Mouse (Mus musculus): ENCODE measurements around the gene Tmem256. TPM values are rescaled to one million over a fixed set of nuclear protein-coding genes. Genes with fewer than 3 reads are reported as not detected.

The Tmem256 gene
- polyA plus RNA-seq, 1 experiment from 2014 or later: 258 TPM

DNA sequence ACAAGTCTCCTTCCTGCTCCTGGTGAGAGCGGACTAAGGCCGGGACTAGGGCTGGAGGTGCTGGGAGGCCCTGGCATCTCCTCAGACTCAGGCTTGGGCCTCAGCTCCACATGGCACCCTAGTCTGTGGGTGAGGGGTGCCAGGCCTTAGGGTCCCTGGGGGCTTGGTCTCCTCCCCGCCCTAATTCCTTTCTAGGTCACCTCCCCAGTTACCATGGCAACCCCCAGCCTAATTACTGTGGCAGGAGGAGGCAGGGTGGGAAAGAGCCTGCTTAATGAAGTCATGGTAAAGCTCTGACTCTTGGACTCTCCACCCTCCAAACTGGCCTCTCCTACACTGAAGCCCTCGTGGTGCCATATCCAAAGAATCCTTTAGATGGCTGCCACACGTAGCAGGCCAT lies 9.5 kb upstream of the Tmem256 start:
- no peak overlapping the region for H3K4me2 ChIP-seq (ENCODE audit: low read depth, low read length)
- 77% methylated on average over 5 of the region's 5 CpGs for WGBS
- H3K9ac ChIP-seq (ENCODE audit: low read length): no peak overlapping the region
- no peak overlapping the region for H3K27ac ChIP-seq (ENCODE audit: low read length)
- no peaks in the 10 kb centered on the region for H3K9me3 ChIP-seq (replicated peaks; ENCODE audit: control insufficient read depth, low read length)
- H3K36me3 ChIP-seq (ENCODE audit: control insufficient read depth, insufficient read depth): 0 out of 2 replicates have a peak, but pooled peaks cover 3% of the 10 kb centered on the region
- ATAC-seq (replicated peaks; ENCODE audit: extremely low read depth, insufficient read depth, low FRiP score): no peak
- H3K4me3 ChIP-seq (ENCODE audit: low read length): no peak overlapping the region
- peaks cover 3% of the 10 kb centered on the region for H3K4me1 ChIP-seq (ENCODE audit: control insufficient read depth, insufficient read depth, low read length)
- H3K27me3 ChIP-seq (ENCODE audit: control insufficient read depth, insufficient read depth, low read length): peaks cover 4% of the 10 kb centered on the region; the same call in 1 of the 2 replicates

DNA sequence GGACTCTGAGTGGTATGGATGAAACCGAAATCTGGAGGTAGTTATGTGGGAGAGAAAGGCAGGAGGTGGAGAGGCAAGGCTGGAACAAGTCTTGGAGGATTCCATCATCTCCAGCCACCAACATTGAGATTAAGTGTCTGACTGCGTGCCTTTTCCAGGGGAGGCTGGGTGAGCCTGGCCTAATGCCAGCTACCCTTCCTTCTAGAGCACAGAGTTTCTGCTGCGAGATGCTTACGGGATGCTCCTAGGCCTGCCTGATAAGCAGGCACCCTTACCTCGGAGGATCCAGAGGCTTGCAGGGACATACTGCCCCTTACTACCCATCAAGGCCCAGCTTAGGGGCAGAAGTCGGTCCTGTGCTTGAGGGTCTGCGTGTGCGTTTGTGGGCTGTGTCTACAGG lies 4.8 kb upstream of the Tmem256 start:
- H3K27ac ChIP-seq (ENCODE audit: low read length): no peak overlapping the region
- WGBS: 36% methylated on average over 8 of the region's 8 CpGs

DNA sequence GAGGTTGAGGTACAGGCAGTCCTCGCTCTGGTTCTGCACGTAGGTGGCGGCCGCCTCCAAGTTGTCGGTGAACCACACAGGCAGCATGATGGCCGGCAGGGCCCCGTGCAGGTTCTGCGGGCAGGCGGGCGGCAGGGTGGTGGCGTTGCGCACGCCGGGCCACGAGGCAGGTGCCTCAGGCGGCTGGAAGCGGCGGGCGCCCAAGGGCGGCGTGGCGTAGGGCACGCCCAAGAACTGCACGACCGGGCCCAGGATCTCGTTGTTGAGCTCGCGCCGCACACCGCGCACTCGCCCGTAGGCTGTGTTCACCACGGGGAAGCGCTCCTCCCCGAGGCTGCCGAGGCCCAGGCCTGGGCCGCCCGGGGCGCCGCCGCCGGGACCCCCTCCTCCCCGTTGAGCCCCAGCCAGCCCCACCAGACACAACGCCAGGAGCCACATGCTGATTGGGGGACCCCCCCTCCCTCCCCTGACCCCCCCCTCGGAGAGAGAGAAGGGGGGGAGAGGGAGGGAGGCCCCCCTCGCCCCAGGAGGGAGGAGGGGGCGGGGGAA lies 4.2 kb upstream of the Tmem256 start:
- Histone ChIP-seq H3K4me2 (ENCODE audit: low read depth, low read length) (peak overlapping the region; percentile 80), H3K27ac (ENCODE audit: low read length) (no peak overlapping the region), H3K4me3 (ENCODE audit: low read length) (peak overlapping the region; percentile 50), H3K27me3 (ENCODE audit: control insufficient read depth, insufficient read depth, low read length) (peaks cover 28% of the 10 kb centered on the region), H3K9ac (ENCODE audit: low read length) (peak overlapping the region; percentile 73), H3K36me3 (ENCODE audit: control insufficient read depth, insufficient read depth) (no peaks in the 10 kb centered on the region), H3K4me1 (ENCODE audit: control insufficient read depth, insufficient read depth, low read length) (peaks cover 21% of the 10 kb centered on the region), H3K9me3 (replicated peaks; ENCODE audit: control insufficient read depth, low read length) (no peaks in the 10 kb centered on the region)
- ATAC-seq (replicated peaks; ENCODE audit: extremely low read depth, insufficient read depth, low FRiP score): no peak
- WGBS: 8% methylated on average over 30 of the region's 48 CpGs

More for the DNA sequence above, 4.8 kb upstream of the Tmem256 start:
- ATAC-seq (replicated peaks; ENCODE audit: extremely low read depth, insufficient read depth, low FRiP score): no peak
- Histone ChIP-seq H3K27me3 (ENCODE audit: control insufficient read depth, insufficient read depth, low read length) (peaks cover 28% of the 10 kb centered on the region), H3K36me3 (ENCODE audit: control insufficient read depth, insufficient read depth) (no peaks in the 10 kb centered on the region), H3K9me3 (replicated peaks; ENCODE audit: control insufficient read depth, low read length) (no peaks in the 10 kb centered on the region), H3K4me3 (ENCODE audit: low read length) (peak overlapping the region; percentile 50), H3K4me2 (ENCODE audit: low read depth, low read length) (peak overlapping the region; percentile 80), H3K9ac (ENCODE audit: low read length) (peak overlapping the region; percentile 73), H3K4me1 (ENCODE audit: control insufficient read depth, insufficient read depth, low read length) (peaks cover 18% of the 10 kb centered on the region)

DNA sequence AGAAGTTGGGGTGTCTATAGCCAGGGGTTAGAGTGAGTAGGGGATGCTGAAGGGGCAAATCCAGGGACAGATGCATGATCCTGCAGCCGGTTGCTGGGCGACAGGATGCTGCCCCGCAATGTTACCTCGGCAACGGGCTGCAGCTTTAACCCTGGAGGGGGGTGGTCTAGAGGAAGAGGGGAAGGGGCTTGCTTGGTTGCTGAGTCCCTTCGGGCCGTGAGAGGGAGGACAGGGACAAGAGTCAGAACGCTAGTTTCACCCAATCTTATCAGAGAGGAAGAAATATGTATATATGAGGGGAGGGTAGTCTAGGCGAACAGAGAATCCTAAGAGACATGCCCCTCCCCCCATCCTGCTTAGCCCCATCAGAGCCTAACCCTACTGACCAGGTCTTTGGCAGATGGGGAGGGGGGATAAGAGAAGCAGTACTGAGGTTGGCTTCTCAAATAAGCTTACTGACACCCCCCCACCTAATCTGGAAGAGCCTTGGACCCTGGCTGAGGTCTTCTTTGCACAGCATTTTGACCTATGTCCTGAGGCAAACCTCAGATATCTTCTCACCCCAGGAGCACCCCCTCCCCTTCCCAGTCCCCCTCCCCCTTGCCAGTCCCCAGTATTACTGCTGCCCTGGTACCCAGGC lies 2.9 kb upstream of the Tmem256 start:
- Histone ChIP-seq H3K27ac (ENCODE audit: low read length) (no peak overlapping the region), H3K9ac (ENCODE audit: low read length) (no peak overlapping the region), H3K27me3 (ENCODE audit: control insufficient read depth, insufficient read depth, low read length) (peaks cover 28% of the 10 kb centered on the region), H3K4me2 (ENCODE audit: low read depth, low read length) (peak overlapping the region; percentile 14; the same call in 1 of the 2 replicates), H3K4me3 (ENCODE audit: low read length) (no peak overlapping the region), H3K4me1 (ENCODE audit: control insufficient read depth, insufficient read depth, low read length) (peaks cover 24% of the 10 kb centered on the region), H3K9me3 (replicated peaks; ENCODE audit: control insufficient read depth, low read length) (no peaks in the 10 kb centered on the region), H3K36me3 (ENCODE audit: control insufficient read depth, insufficient read depth) (no peaks in the 10 kb centered on the region)
- no peak for ATAC-seq (replicated peaks; ENCODE audit: extremely low read depth, insufficient read depth, low FRiP score)
- WGBS: 28% methylated on average over 9 of the region's 9 CpGs

DNA sequence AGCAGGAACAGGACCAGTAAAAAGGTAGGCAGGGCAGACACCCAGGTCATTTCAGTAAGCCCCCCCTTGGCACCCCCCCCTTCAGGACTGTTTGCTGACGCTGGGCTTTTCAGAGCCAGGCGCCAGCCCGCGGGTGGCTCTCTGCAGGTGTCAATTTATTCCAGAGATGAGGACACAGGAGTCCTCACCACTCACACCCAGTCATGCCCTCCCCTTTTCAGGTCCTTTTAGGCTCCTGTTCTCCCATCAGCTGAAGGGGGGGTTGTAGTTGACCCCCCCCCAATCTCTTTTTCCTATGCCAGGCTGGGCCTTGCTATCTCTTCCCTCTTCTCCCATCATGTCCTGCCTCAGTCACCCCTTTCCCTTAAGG lies 2.4 kb upstream of the Tmem256 start:
- Histone ChIP-seq H3K27ac (ENCODE audit: low read length) (no peak overlapping the region), H3K4me1 (ENCODE audit: control insufficient read depth, insufficient read depth, low read length) (peaks cover 24% of the 10 kb centered on the region), H3K27me3 (ENCODE audit: control insufficient read depth, insufficient read depth, low read length) (peaks cover 28% of the 10 kb centered on the region), H3K36me3 (ENCODE audit: control insufficient read depth, insufficient read depth) (no peaks in the 10 kb centered on the region), H3K4me2 (ENCODE audit: low read depth, low read length) (peak overlapping the region; percentile 73; the same call in 1 of the 2 replicates), H3K9me3 (replicated peaks; ENCODE audit: control insufficient read depth, low read length) (no peaks in the 10 kb centered on the region), H3K9ac (ENCODE audit: low read length) (no peak overlapping the region), H3K4me3 (ENCODE audit: low read length) (no peak overlapping the region)
- ATAC-seq (replicated peaks; ENCODE audit: extremely low read depth, insufficient read depth, low FRiP score): no peak
- WGBS: 10% methylated on average over 4 of the region's 4 CpGs

DNA sequence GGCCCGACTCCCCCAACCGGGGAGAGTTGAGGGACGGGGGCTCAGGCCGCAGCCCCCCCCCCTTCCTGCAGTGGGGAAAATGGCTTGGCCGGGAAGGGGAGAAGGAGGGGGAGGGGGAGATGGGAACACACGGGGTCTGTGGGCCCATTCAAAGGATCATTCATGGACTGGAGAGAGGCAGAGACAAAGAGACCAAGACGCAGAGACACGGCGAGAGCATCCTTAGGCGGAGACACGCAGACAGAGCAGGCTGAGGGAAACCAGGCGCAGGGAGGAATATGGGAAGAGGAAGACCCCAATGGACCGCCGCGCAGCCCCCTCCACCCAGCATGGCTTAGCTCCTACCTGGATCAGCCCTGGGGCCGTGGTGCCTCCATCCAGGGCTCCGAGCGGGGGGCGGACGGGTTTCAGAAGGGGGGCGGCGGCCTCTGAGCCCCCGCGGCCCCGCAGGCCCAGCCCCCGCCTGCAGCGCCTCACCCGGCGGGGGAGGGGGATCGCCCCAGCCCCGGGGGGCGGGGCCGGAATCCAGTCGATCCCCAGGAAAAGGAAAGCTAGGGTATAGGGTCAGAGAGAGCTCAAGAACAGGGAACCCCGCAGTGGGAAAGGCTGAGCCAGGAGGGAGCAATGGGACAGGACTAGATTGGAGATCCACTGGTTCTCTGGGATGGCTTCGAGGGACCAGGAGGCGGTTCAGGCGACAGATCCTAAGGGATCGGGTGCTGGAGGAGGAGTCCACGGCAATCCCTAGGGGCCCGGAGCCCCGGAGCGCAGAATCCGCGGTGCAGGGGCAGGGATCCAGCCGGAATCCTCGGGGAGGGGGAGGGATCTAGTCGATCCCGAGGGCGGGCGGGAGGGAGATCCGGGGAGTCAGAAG lies 1.4 kb upstream of the Tmem256 start:
- H3K9me3 ChIP-seq (replicated peaks; ENCODE audit: control insufficient read depth, low read length): no peaks in the 10 kb centered on the region
- WGBS: 2% methylated on average over 52 of the region's 52 CpGs
- ATAC-seq (replicated peaks; ENCODE audit: extremely low read depth, insufficient read depth, low FRiP score): no peak
- H3K36me3 ChIP-seq (ENCODE audit: control insufficient read depth, insufficient read depth): no peaks in the 10 kb centered on the region
- peak overlapping the region; percentile 79 for H3K9ac ChIP-seq (ENCODE audit: low read length)
- peak overlapping the region; percentile 47 for H3K27ac ChIP-seq (ENCODE audit: low read length)
- H3K4me2 ChIP-seq (ENCODE audit: low read depth, low read length): peak overlapping the region; percentile 73
- peaks cover 24% of the 10 kb centered on the region for H3K4me1 ChIP-seq (ENCODE audit: control insufficient read depth, insufficient read depth, low read length)
- peak overlapping the region; percentile 74 for H3K4me3 ChIP-seq (ENCODE audit: low read length)
- peaks cover 28% of the 10 kb centered on the region for H3K27me3 ChIP-seq (ENCODE audit: control insufficient read depth, insufficient read depth, low read length)

DNA sequence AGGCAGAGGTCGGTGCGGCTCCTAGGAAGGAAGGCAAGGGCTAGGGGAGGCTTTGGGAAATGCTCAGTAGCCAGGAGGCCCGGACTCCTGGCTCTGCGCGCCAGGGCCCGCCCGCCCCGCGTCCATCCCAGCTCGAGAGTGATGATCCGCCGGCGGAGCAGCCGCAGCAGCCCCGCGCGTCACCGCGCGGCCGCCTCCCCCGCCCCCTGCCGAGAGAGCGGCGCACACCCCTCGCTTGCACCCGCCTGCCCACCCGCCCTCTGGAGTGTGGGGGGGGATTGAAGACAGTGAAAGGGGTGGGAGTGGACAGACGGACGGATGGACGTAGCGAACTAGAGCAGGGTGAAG lies 736 bp upstream of the Tmem256 start, which contains the start of gene Nlgn2:
Gene Nlgn2, minus strand, starts transcription at position 181 of the 348 bp plus-strand sequence.
- Histone ChIP-seq H3K4me3 (ENCODE audit: low read length) (peak within 1 kb of the TSS; percentile 74), H3K4me1 (ENCODE audit: control insufficient read depth, insufficient read depth, low read length) (peaks cover 24% of the 10 kb centered on the region), H3K27me3 (ENCODE audit: control insufficient read depth, insufficient read depth, low read length) (peaks cover 28% of the 10 kb centered on the region), H3K36me3 (ENCODE audit: control insufficient read depth, insufficient read depth) (no peaks in the 10 kb centered on the region), H3K9me3 (replicated peaks; ENCODE audit: control insufficient read depth, low read length) (no peaks in the 10 kb centered on the region), H3K4me2 (ENCODE audit: low read depth, low read length) (peak within 1 kb of the TSS; percentile 73), H3K27ac (ENCODE audit: low read length) (peak within 1 kb of the TSS; percentile 87), H3K9ac (ENCODE audit: low read length) (peak within 1 kb of the TSS; percentile 85)
- WGBS: under 1% methylated on average over 32 of the region's 32 CpGs
- ATAC-seq (replicated peaks; ENCODE audit: extremely low read depth, insufficient read depth, low FRiP score): peak; percentile 59

DNA sequence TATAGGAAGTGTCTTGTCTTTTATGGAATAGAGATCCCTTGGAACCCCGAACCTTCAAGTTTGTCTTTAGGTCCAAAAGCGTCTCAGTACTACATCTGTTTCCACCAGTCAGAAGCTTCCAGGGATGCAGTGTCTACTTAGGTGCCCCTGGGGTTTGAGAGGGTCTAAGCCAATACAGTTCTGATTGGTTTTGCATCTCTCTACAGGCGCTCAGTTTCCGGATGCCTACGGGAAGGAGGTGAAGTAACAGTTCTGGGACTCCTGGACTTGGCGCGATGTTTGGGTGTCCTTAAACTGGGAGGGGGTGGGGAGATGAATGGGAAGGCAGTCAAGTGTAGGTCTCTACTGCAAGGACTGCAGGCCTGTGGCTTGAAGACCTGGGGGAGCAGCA lies 395 bp downstream of the Tmem256 start:
- Histone ChIP-seq H3K36me3 (ENCODE audit: control insufficient read depth, insufficient read depth) (no peaks in the 10 kb centered on the region), H3K9me3 (replicated peaks; ENCODE audit: control insufficient read depth, low read length) (no peaks in the 10 kb centered on the region), H3K4me3 (ENCODE audit: low read length) (peak overlapping the region; percentile 74), H3K9ac (ENCODE audit: low read length) (peak overlapping the region; percentile 85), H3K27ac (ENCODE audit: low read length) (peak overlapping the region; percentile 87), H3K4me2 (ENCODE audit: low read depth, low read length) (peak overlapping the region; percentile 73), H3K27me3 (ENCODE audit: control insufficient read depth, insufficient read depth, low read length) (peaks cover 24% of the 10 kb centered on the region), H3K4me1 (ENCODE audit: control insufficient read depth, insufficient read depth, low read length) (peaks cover 22% of the 10 kb centered on the region)
- ATAC-seq (replicated peaks; ENCODE audit: extremely low read depth, insufficient read depth, low FRiP score): no peak
- 1% methylated on average over 7 of the region's 7 CpGs for WGBS

All from heart, embryonic 16.5 days (tissue).